ENCODE assay signal across 8 mouse cellular contexts in genomic region chr7:80628708-80629183, GRCm38 (mm10). TPM values are rescaled to one million over a fixed set of nuclear protein-coding genes. Genes with fewer than 3 reads are reported as not detected.
DNase-seq lines count a peak whose midpoint lies in the region; ATAC-seq and TF ChIP-seq lines count a peak whose summit lies in the region.

No protein-coding gene starts in this region.

- H3K27ac ChIP-seq in intestine, postnatal 0 days (ENCODE audit: low read depth, low read length) = peak overlapping the region; percentile 29; the same call in 1 of the 2 replicates
- no peak overlapping the region for H3K27ac ChIP-seq in limb, embryonic 12.5 days
- 0 out of 2 replicates have a peak overlapping the region, but pooled peaks have one; percentile 32 for H3K27ac ChIP-seq in midbrain, postnatal 0 days (ENCODE audit: low read depth, low read length)

- H3K4me2 ChIP-seq in intestine, postnatal 0 days (replicated peaks; ENCODE audit: low read depth) = peak overlapping the region; percentile 53
- H3K4me2 ChIP-seq in limb, embryonic 12.5 days = no peak overlapping the region
- H3K4me2 ChIP-seq in midbrain, postnatal 0 days (ENCODE audit: low read depth, low read length, poor library complexity, severe bottlenecking) = no peak overlapping the region

- no peak for TF ChIP-seq CTCF in intestine, postnatal 0 days (IDR thresholded peaks at IDR 0.05; ENCODE audit: low read depth)
- no peak for TF ChIP-seq CTCF in midbrain, postnatal 0 days (IDR thresholded peaks at IDR 0.05)

- no peak overlapping the region for H3K9ac ChIP-seq in intestine, postnatal 0 days (ENCODE audit: low read depth, low read length)
- H3K9ac ChIP-seq in limb, embryonic 12.5 days (replicated peaks) = no peak overlapping the region
- no peak overlapping the region for H3K9ac ChIP-seq in midbrain, postnatal 0 days (replicated peaks; ENCODE audit: low read length, poor library complexity, severe bottlenecking)

- H3K27me3 ChIP-seq in intestine, postnatal 0 days (replicated peaks; ENCODE audit: control insufficient read depth, insufficient read depth, low read length) = no peaks in the 10 kb centered on the region
- no peaks in the 10 kb centered on the region for H3K27me3 ChIP-seq in limb, embryonic 12.5 days
- H3K27me3 ChIP-seq in midbrain, postnatal 0 days (ENCODE audit: insufficient read depth, low read length) = no peaks in the 10 kb centered on the region

- 24% methylated on average over 8 of the region's 8 CpGs for WGBS in intestine, postnatal 0 days
- 31% methylated on average over 8 of the region's 8 CpGs for WGBS in limb, embryonic 12.5 days
- WGBS in midbrain, postnatal 0 days = 57% methylated on average over 8 of the region's 8 CpGs

- 0 out of 2 replicates have a peak, but pooled peaks cover 5% of the 10 kb centered on the region for H3K36me3 ChIP-seq in intestine, postnatal 0 days (ENCODE audit: control insufficient read depth, insufficient read depth)
- peaks cover 19% of the 10 kb centered on the region; the same call in 1 of the 2 replicates for H3K36me3 ChIP-seq in limb, embryonic 12.5 days
- H3K36me3 ChIP-seq in midbrain, postnatal 0 days (ENCODE audit: insufficient read depth, low read length) = 0 out of 2 replicates have a peak, but pooled peaks cover 9% of the 10 kb centered on the region

- peaks cover 10% of the 10 kb centered on the region; the same call in 1 of the 2 replicates for H3K4me1 ChIP-seq in intestine, postnatal 0 days (replicated peaks; ENCODE audit: control insufficient read depth, insufficient read depth, low read length)
- peaks cover 29% of the 10 kb centered on the region for H3K4me1 ChIP-seq in limb, embryonic 12.5 days (replicated peaks)
- H3K4me1 ChIP-seq in midbrain, postnatal 0 days (ENCODE audit: insufficient read depth, low read length) = no peaks in the 10 kb centered on the region

- H3K9me3 ChIP-seq in intestine, postnatal 0 days (ENCODE audit: control insufficient read depth) = no peaks in the 10 kb centered on the region
- H3K9me3 ChIP-seq in limb, embryonic 12.5 days = no peaks in the 10 kb centered on the region
- no peaks in the 10 kb centered on the region for H3K9me3 ChIP-seq in midbrain, postnatal 0 days (ENCODE audit: low read length)

- no peak overlapping the region for H3K4me3 ChIP-seq in intestine, postnatal 0 days (ENCODE audit: low read depth, low read length)
- no peak overlapping the region for H3K4me3 ChIP-seq in limb, embryonic 12.5 days (replicated peaks)
- no peak overlapping the region for H3K4me3 ChIP-seq in midbrain, postnatal 0 days (ENCODE audit: low read depth, low read length)

- peak; percentile 48 for DNase-seq in ovary, adult 18-20 months (ENCODE audit: low spot score)
- no peak for DNase-seq in ovary, postnatal 10 days (ENCODE audit: low spot score)
- peak; percentile 98 for DNase-seq in brain, adult 2 months (ENCODE audit: low read depth, low spot score)
- DNase-seq in frontal cortex, postnatal 36 days (ENCODE audit: low spot score in 2 of 2) = peak; percentile 33 to 45
- peak; percentile 69 for DNase-seq in midbrain, postnatal 0 days (ENCODE audit: low spot score)
- DNase-seq in thymus, postnatal 14 days = peak; percentile 84

- ATAC-seq in intestine, postnatal 0 days = peak; percentile 65
- ATAC-seq in limb, embryonic 12.5 days (ENCODE audit: insufficient number of reproducible peaks, insufficient read depth, low FRiP score, low TSS enrichment, low read depth) = 0 out of 2 replicates have a peak, but pooled peaks have one; percentile 37
- no peak for ATAC-seq in midbrain, postnatal 0 days (ENCODE audit: low FRiP score)

RNA-seq across cellular contexts. Expression of gene Crtc3, which starts 59.9 kb away (rescaled TPM):
- 11.5 and 13.8 TPM in 2 replicates for polyA plus RNA-seq in intestine, postnatal 0 days (2015; fragmentation: Nextera tagmentation; extraction: Ambion mirVana)
- polyA plus RNA-seq in limb, embryonic 12.5 days (2016; fragmentation: Nextera tagmentation; extraction: Ambion mirVana) = 18.5 and 22.4 TPM in 2 replicates
- 12.9 and 13.9 TPM in 2 replicates for total RNA-seq in midbrain, postnatal 0 days (2014; rRNA removed)
- polyA plus RNA-seq in midbrain, postnatal 0 days (2015; fragmentation: Nextera tagmentation; extraction: Ambion mirVana) = 13.0 and 13.2 TPM in 2 replicates
